Mouse (Mus musculus) forebrain, postnatal 0 days (tissue): ENCODE results near the gene Zp3r. TPM values are rescaled to one million over a fixed set of nuclear protein-coding genes. Genes with fewer than 3 reads are reported as not detected.
"Not testable (repeated sequence)": the region's sequence is repeated elsewhere in the genome, so short reads cannot be mapped to it uniquely, and the experiment has no call there.

Experiments used
- ATAC-seq: fragments of 200-750 bp; cut with Nextera tagmentation; 2 replicates; pipeline ENCODE4 v1.8.0; 2017; ENCODE audit warnings: mild to moderate bottlenecking, moderate library complexity
- DNase-seq: peaks from one replicate; pipeline ENCODE4 v3.0.0-alpha.2; 2015
- H3K27ac ChIP-seq: fragments of 300-500 bp; sonication (generic); 2 replicates; pipeline ENCODE4 v1.5.1; 2014; ENCODE audit warnings: low read depth, mild to moderate bottlenecking, antibody characterized with exemption, low read length, moderate library complexity, mixed read lengths
- H3K27me3 ChIP-seq: fragments of 300-500 bp; sonication (generic); 2 replicates; pipeline ENCODE4 v1.6.1; 2014; ENCODE audit warnings: mild to moderate bottlenecking, low read length, mixed read lengths; ENCODE audit not compliant: insufficient read depth
- H3K36me3 ChIP-seq: fragments of 300-500 bp; sonication (generic); 2 replicates; pipeline ENCODE4 v1.6.1; 2014; ENCODE audit warnings: mild to moderate bottlenecking, moderate library complexity; ENCODE audit not compliant: insufficient read depth
- H3K4me1 ChIP-seq: fragments of 300-500 bp; sonication (generic); 2 replicates; pipeline ENCODE4 v1.6.1; 2014; ENCODE audit warnings: antibody characterized with exemption; ENCODE audit not compliant: insufficient read depth
- H3K4me2 ChIP-seq: fragments of 300-500 bp; sonication (generic); 2 replicates; pipeline ENCODE4 v1.6.1; 2014; ENCODE audit warnings: low read depth, mild to moderate bottlenecking, moderate library complexity
- H3K4me3 ChIP-seq: fragments of 300-500 bp; sonication (generic); 2 replicates; pipeline ENCODE4 v1.5.1; 2014; ENCODE audit warnings: low read depth, low read length, mixed read lengths
- H3K9ac ChIP-seq: fragments of 300-500 bp; sonication (generic); 2 replicates; pipeline ENCODE4 v1.6.1; 2014; ENCODE audit warnings: mild to moderate bottlenecking
- H3K9me3 ChIP-seq: fragments of 300-500 bp; sonication (generic); 2 replicates; pipeline ENCODE4 v1.6.1; 2016; ENCODE audit warnings: low read length
- CTCF ChIP-seq: sonication (generic); IDR thresholded peaks from 2 replicates; pipeline ENCODE4 v1.5.1; 2016; ENCODE audit warnings: antibody characterized with exemption, control low read depth, low read depth
- WGBS: fragments of 180-500 bp; shearing (Covaris S2); extraction: QIAGEN DNeasy Blood & Tissue Kit; methylation state at CpG from one replicate; pipeline ENCODE4 v1.1.7; 2014; 5-methylcytosine and 5-hydroxymethylcytosine counted together
- polyA plus RNA-seq: library from polyadenylated mRNA; unstranded; fragments of >200 nt; fragmentation: Nextera tagmentation; extraction: Ambion mirVana; gene quantifications from 2 replicates; pipeline ENCODE4 v1.2.1, GENCODE M21; 2015
- total RNA-seq: library from RNA; depleted of rRNA; stranded (reverse); fragments of >200 nt; gene quantifications from 2 replicates; pipeline ENCODE4 v1.2.3, GENCODE M21; 2014; rRNA removed

The Zp3r gene
- not detected in 2 replicates for total RNA-seq
- not detected in 2 replicates for polyA plus RNA-seq

DNA sequence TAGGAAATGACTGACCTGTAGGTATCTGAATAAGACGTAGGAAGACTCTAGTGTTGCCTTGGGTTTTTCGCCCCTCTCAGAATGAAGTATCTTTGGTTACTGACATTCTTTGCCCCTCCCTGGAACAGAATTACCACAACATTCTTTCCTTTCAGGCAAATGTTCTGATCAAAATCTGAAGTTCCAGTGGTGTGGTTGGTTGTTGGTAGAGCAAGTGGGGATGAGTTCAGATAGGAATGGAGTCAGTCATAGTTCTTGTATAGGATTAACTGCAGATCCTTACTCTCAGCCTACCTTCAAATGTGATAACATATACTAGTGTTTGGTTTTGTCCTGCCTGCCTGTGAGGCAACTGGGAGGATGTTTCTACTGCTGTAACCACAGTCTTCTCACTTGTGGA lies at the start of gene Zp3r:
TSS of gene Zp3r (minus strand) at position 101 of the 400 bp plus-strand sequence.
- ATAC-seq (no peak), DNase-seq (no peak)
- Histone ChIP-seq H3K4me1 (no peaks in the 10 kb centered on the region), H3K9ac (no peak within 1 kb of the TSS), H3K4me2 (no peak within 1 kb of the TSS), H3K36me3 (no peaks in the 10 kb centered on the region), H3K27ac (no peak within 1 kb of the TSS), H3K4me3 (no peak within 1 kb of the TSS), H3K9me3 (no peaks in the 10 kb centered on the region), H3K27me3 (no peaks in the 10 kb centered on the region)
- no peak for TF ChIP-seq CTCF
- WGBS: 98% methylated on average over 2 of the region's 2 CpGs

DNA sequence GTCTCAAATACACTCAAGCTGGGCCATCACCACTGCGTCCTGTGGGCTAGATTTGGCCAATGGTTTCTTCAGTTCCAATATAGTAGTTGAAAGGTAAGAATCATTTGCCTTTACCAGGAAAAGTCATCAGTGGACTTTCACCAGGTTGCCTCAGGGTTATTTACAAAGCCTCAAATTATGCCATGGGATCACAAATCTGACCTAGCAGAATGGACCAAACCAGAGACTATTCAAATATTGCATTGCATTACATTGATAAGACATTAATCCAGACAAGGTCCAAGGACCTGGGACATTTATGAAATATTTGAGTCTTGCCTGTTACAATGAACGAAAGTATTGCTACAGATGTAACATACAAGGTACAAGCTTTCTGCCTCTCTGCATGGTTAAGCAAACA lies 49.1 kb upstream of the Zp3r start:
- no peak overlapping the region for H3K4me3 ChIP-seq
- no peak for TF ChIP-seq CTCF
- no peaks in the 10 kb centered on the region for H3K27me3 ChIP-seq
- WGBS: 84% methylated on average over 2 of the region's 2 CpGs
- ATAC-seq (no peak), DNase-seq (no peak)
- H3K4me2 ChIP-seq: no peak overlapping the region
- H3K9me3 ChIP-seq: no peaks in the 10 kb centered on the region
- no peak overlapping the region for H3K27ac ChIP-seq
- no peaks in the 10 kb centered on the region for H3K36me3 ChIP-seq
- no peak overlapping the region for H3K9ac ChIP-seq
- no peaks in the 10 kb centered on the region for H3K4me1 ChIP-seq

DNA sequence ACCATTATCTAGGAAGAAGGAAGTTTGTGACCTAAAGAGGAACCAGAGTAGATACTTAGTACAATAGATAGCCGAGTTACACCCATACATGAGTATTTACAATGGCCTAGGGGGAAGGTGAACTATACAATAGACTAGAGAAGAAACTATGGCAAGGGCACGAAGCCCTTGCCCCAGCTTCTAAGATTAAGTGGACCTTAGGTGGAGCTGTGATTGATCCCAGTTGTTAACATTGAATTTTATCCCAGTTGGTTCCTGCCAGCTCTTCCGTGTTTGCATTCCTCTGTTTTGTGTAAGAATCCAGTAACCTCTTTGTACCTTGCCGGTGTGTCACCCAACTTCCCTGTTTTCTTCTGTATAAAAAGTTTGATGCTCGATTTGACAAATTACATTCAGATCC lies 34.2 kb upstream of the Zp3r start:
- WGBS: 84% methylated on average over 5 of the region's 5 CpGs
- DNase-seq: not testable (repeated sequence)

DNA sequence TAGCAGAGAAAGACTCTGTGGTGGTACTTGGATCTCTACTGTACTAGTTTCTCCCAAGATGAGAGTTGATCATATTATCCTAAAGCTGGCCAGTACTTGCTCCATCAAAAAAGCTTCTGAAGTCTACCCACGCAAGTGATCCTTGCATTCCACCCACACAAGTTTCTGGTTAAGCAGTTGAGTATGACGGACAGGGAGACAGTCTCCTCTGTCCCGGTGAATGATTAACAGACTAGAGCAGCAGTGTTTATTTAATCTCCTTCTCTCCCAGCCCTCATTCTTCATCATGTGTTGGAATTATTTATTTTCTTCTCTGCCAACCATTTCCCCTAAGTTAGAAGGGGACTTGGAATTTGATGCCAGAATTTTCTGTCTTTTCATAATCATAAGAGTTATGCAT lies 32.0 kb upstream of the Zp3r start, which contains the start of gene C4bp:
TSS of gene C4bp (minus strand) at position 179 of the 400 bp plus-strand sequence.
- TF ChIP-seq CTCF: no peak
- Histone ChIP-seq H3K4me2 (no peak within 1 kb of the TSS), H3K9me3 (no peaks in the 10 kb centered on the region), H3K27me3 (no peaks in the 10 kb centered on the region), H3K27ac (no peak within 1 kb of the TSS), H3K36me3 (no peaks in the 10 kb centered on the region), H3K4me1 (no peaks in the 10 kb centered on the region), H3K4me3 (no peak within 1 kb of the TSS), H3K9ac (no peak within 1 kb of the TSS)
- DNase-seq (no peak), ATAC-seq (no peak)
- WGBS: 97% methylated on average over 3 of the region's 3 CpGs

More for the DNA sequence above, 34.2 kb upstream of the Zp3r start:
- H3K27me3 ChIP-seq, H3K4me1 ChIP-seq, H3K9me3 ChIP-seq, H3K9ac ChIP-seq, H3K36me3 ChIP-seq, H3K4me2 ChIP-seq, ATAC-seq, H3K4me3 ChIP-seq, H3K27ac ChIP-seq: not testable (repeated sequence)

DNA sequence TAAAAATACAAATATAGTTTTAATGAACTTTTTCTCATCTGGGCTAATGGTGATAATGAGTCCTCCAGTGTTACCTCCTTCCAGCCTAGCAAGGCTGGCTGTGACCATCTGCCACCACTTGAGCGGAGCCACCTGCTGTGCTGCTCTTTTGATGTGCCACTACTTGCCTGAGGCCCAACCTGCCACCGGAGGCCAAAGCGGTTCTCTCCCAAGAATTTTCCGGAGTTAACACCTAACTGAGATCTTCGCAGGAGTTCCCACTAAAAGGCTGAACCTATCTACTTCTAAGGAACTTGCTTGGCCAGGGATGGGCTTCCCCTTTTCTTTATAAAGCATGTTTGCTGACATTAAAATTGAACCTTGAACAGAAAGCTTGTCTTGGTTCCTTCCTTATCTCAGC lies 30.2 kb upstream of the Zp3r start:
- not testable (repeated sequence) for ATAC-seq, H3K27me3 ChIP-seq, DNase-seq, H3K9me3 ChIP-seq, H3K4me2 ChIP-seq, H3K4me1 ChIP-seq, H3K9ac ChIP-seq, H3K4me3 ChIP-seq, H3K27ac ChIP-seq, H3K36me3 ChIP-seq
- WGBS: 57% methylated on average over 5 of the region's 5 CpGs

DNA sequence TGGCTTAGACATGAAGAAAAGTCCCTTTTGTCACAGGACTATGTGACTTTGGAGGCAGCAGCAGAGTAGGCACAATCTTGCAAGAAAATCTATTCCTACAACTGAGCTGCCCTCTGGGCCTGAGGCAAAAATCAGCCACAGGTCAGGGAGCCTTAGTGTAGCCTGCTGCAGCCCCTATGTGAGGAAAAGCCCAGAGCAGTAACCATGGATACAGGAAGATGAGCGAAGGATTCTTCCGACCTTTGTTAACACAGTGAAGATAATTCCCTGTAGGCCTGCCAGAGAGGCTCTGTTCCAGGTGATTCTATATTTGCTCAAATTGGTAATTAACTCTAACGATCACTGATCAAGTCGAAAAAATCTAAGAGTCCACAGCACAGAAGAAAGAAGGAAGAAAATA lies 14.7 kb upstream of the Zp3r start:
- WGBS: 38% methylated on average over 4 of the region's 4 CpGs
- TF ChIP-seq CTCF: no peak
- Histone ChIP-seq H3K4me3 (no peak overlapping the region), H3K4me1 (no peaks in the 10 kb centered on the region), H3K9me3 (no peaks in the 10 kb centered on the region), H3K27me3 (no peaks in the 10 kb centered on the region), H3K27ac (no peak overlapping the region), H3K9ac (no peak overlapping the region), H3K4me2 (no peak overlapping the region), H3K36me3 (no peaks in the 10 kb centered on the region)
- DNase-seq (no peak), ATAC-seq (no peak)

DNA sequence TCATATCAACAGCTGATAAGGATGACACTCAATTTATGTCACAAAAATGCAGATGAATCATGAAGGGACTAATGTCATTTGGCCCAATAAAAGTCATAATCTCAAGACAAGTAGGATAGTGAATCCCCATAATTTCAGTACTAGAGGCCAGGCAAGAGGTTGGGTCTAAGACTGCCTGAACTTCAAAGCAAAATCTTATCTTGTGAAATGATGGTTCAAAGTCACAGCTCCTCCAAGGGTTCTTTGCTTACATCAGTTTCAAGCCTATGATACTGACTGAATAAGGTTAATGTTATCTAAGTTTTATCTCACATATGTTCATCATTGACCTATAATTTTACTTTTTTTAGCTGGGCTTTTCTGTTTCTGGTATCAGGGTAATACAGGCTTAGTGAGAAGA lies 11.5 kb upstream of the Zp3r start:
- Histone ChIP-seq H3K36me3 (no peaks in the 10 kb centered on the region), H3K4me1 (no peaks in the 10 kb centered on the region), H3K4me3 (no peak overlapping the region), H3K9me3 (no peaks in the 10 kb centered on the region), H3K4me2 (no peak overlapping the region), H3K9ac (no peak overlapping the region), H3K27me3 (no peaks in the 10 kb centered on the region), H3K27ac (no peak overlapping the region)
- TF ChIP-seq CTCF: no peak
- no peak for ATAC-seq
- DNase-seq: no peak

DNA sequence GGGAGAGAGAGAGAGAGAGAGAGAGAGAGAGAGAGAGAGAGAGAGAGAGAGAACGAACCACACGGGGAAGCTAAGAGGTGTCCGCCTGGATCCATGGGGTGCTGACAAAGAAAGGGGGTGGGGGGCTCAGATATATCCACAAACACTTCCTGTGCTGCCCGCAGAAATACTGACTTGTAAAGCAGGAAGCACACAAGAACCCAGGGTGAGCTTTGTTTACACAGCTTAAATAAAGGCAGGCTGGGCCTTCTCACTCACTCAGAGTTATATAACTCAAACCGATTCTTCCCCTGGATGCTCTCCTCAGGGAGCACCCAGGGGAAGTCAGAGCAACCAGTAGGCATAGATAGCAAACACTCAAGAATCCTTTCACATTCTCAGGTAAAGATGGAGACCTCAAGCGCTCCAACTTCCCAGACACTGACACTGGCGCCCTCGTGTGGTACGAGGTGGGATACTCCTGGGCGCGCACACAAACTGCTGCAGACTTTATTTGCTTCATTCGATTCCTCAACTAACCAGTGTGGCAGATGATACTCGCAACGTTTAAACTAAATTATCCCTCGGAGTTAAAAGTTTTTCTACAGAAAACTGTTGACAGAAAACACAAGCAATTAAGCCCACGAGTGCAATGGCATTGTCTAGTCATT lies 4.5 kb upstream of the Zp3r start:
- 32% methylated on average over 16 of the region's 16 CpGs for WGBS
- ATAC-seq (peak; percentile 59; the same call in 1 of the 2 replicates), DNase-seq (peak; percentile 72)
- Histone ChIP-seq H3K9me3 (no peaks in the 10 kb centered on the region), H3K27ac (no peak overlapping the region), H3K27me3 (no peaks in the 10 kb centered on the region), H3K4me1 (no peaks in the 10 kb centered on the region), H3K36me3 (no peaks in the 10 kb centered on the region), H3K4me3 (no peak overlapping the region), H3K4me2 (no peak overlapping the region), H3K9ac (no peak overlapping the region)
- peak; percentile 87 for TF ChIP-seq CTCF
